In genomic region chr9:114026261-114026934, GRCm38 (mm10) we compare ENCODE assay signal across 7 mouse cellular contexts. TPM values are rescaled to one million over a fixed set of nuclear protein-coding genes. Genes with fewer than 3 reads are reported as not detected.
A peak's percentile ranks its signal among the peaks of the same experiment; 100 is the strongest.
DNase-seq lines count a peak whose midpoint lies in the region; ATAC-seq lines count a peak whose summit lies in the region.

No protein-coding gene starts in this region.

- H3K36me3 ChIP-seq in intestine, embryonic 16.5 days (ENCODE audit: control insufficient read depth, insufficient read depth, low read length) = no peaks in the 10 kb centered on the region
- no peaks in the 10 kb centered on the region for H3K36me3 ChIP-seq in midbrain, embryonic 10.5 days

- H3K27me3 ChIP-seq in intestine, embryonic 16.5 days (replicated peaks; ENCODE audit: control insufficient read depth, insufficient read depth, low read length) = no peaks in the 10 kb centered on the region
- 0 out of 2 replicates have a peak, but pooled peaks cover 9% of the 10 kb centered on the region for H3K27me3 ChIP-seq in midbrain, embryonic 10.5 days (ENCODE audit: low read depth, poor library complexity, severe bottlenecking)

- H3K4me3 ChIP-seq in intestine, embryonic 16.5 days (ENCODE audit: low read length) = peak overlapping the region; percentile 63
- H3K4me3 ChIP-seq in midbrain, embryonic 10.5 days = peak overlapping the region; percentile 75

- under 1% methylated on average over 42 of the region's 52 CpGs for WGBS in intestine, embryonic 16.5 days
- under 1% methylated on average over 52 of the region's 52 CpGs for WGBS in midbrain, embryonic 10.5 days

- H3K9ac ChIP-seq in intestine, embryonic 16.5 days (ENCODE audit: low read depth, low read length) = peak overlapping the region; percentile 64

- no peak overlapping the region for H3K27ac ChIP-seq in intestine, embryonic 16.5 days (ENCODE audit: low read length)
- H3K27ac ChIP-seq in midbrain, embryonic 10.5 days (replicated peaks) = peak overlapping the region; percentile 84

- intact Hi-C loops in gastrocnemius, postnatal 36 days (cut with DNase I) = no loop called here
- intact Hi-C loops in left cerebral cortex, postnatal 36 days (cut with DNase I) = loop anchor here (5.0 kb wide), 1 partner anchor 46 kb away; no protein-coding TSS in a partner anchor

- no peaks in the 10 kb centered on the region for H3K9me3 ChIP-seq in intestine, embryonic 16.5 days (ENCODE audit: control insufficient read depth, low read length)
- no peaks in the 10 kb centered on the region for H3K9me3 ChIP-seq in midbrain, embryonic 10.5 days (replicated peaks)

- DNase-seq in adrenal gland, adult 8-10 months = peak; percentile 18
- DNase-seq in embryo, embryonic 11 days = peak; percentile 96
- DNase-seq in gastrocnemius, postnatal 36 days = peak; percentile 19 to 21
- DNase-seq in left cerebral cortex, postnatal 36 days (ENCODE audit: low spot score in 2 of 2) = peak; percentile 86 to 89
- peak; percentile 92 for DNase-seq in midbrain, embryonic 10.5 days (ENCODE audit: low spot score)
- peak; percentile 86 to 90 for DNase-seq in right cerebral cortex, postnatal 36 days (ENCODE audit: low spot score in 2 of 2)

- H3K4me1 ChIP-seq in intestine, embryonic 16.5 days (ENCODE audit: control insufficient read depth, insufficient read depth, low read length) = peaks cover 4% of the 10 kb centered on the region; the same call in 1 of the 2 replicates
- H3K4me1 ChIP-seq in midbrain, embryonic 10.5 days = peaks cover 17% of the 10 kb centered on the region

- ATAC-seq in intestine, embryonic 16.5 days = peak; percentile 97

- H3K4me2 ChIP-seq in intestine, embryonic 16.5 days (ENCODE audit: low read depth, low read length) = peak overlapping the region; percentile 93

RNA-seq across cellular contexts. Expression of gene Fbxl2, which starts 19.6 kb away (rescaled TPM):
- total RNA-seq in adrenal gland, adult 8-10 months (2022) = 1 to 10 TPM; 2.1 to 5.5 (median 3.6) TPM
- under 1 TPM; 0.44 to 0.77 TPM for total RNA-seq in gastrocnemius, postnatal 36 days (2021)
- polyA plus RNA-seq in intestine, embryonic 16.5 days (2015; fragmentation: Nextera tagmentation; extraction: Ambion mirVana) = 2.7 TPM in 2 replicates
- total RNA-seq in left cerebral cortex, postnatal 36 days (2021) = 10 to 100 TPM; 53.0 to 55.9 TPM
- 7.0 and 7.7 TPM in 2 replicates for polyA plus RNA-seq in midbrain, embryonic 10.5 days (2016; fragmentation: Nextera tagmentation; extraction: Ambion mirVana)

RNA-seq across cellular contexts. Expression of gene Susd5, which starts 30.5 kb away (rescaled TPM):
- under 1 TPM; 0.12 to 0.30 (median 0.14) TPM for total RNA-seq in adrenal gland, adult 8-10 months (2022)
- total RNA-seq in gastrocnemius, postnatal 36 days (2021) = under 1 TPM; 0.77 to 0.79 TPM
- 0.62 and 0.69 TPM in 2 replicates for polyA plus RNA-seq in intestine, embryonic 16.5 days (2015; fragmentation: Nextera tagmentation; extraction: Ambion mirVana)
- 10 to 100 TPM in 1 of 2 experiments, 1 to 10 TPM in 1; 9.6 to 13.2 TPM for total RNA-seq in left cerebral cortex, postnatal 36 days (2021)
- 0.25 and 0.51 TPM in 2 replicates for polyA plus RNA-seq in midbrain, embryonic 10.5 days (2016; fragmentation: Nextera tagmentation; extraction: Ambion mirVana)

Comparison
In these comparisons a context has a peak if more than half of its experiments do, and no peak if none do; other contexts are left out.
1. DNase-seq: peak in every context shown above with its lines; median percentile 96 in embryo, embryonic 11 days; 92 in midbrain, embryonic 10.5 days; 88 in right cerebral cortex, postnatal 36 days; 88 in left cerebral cortex, postnatal 36 days; 20 in gastrocnemius, postnatal 36 days; 18 in adrenal gland, adult 8-10 months.
2. RNA of gene Fbxl2, which starts 19.6 kb away (total RNA-seq): 53.0 to 55.9 TPM in left cerebral cortex, postnatal 36 days; 2.1 to 5.5 TPM in adrenal gland, adult 8-10 months and 0.44 to 0.77 TPM in gastrocnemius, postnatal 36 days; every median in the first group is over 4 times any median in the second.
3. RNA of gene Susd5, which starts 30.5 kb away (total RNA-seq): 9.6 to 13.2 TPM in left cerebral cortex, postnatal 36 days; 0.77 to 0.79 TPM in gastrocnemius, postnatal 36 days and 0.12 to 0.30 TPM in adrenal gland, adult 8-10 months; every median in the first group is over 4 times any median in the second.